Mouse (Mus musculus): ENCODE measurements around the gene Fmod.

- TF ChIP-seq CTCF (IDR thresholded peaks at IDR 0.05) (no peak), POLR2A (IDR thresholded peaks at IDR 0.05; ENCODE audit: insufficient read depth, low read depth, low read length) (no peak)
Observed at GRCm38 (mm10) chr1:134095033-134095612, 58.1 kb downstream of the Fmod start.

Data from heart, adult 2 months (tissue).